Comparison of ENCODE assay signal across 10 mouse cellular contexts in the genomic region with DNA sequence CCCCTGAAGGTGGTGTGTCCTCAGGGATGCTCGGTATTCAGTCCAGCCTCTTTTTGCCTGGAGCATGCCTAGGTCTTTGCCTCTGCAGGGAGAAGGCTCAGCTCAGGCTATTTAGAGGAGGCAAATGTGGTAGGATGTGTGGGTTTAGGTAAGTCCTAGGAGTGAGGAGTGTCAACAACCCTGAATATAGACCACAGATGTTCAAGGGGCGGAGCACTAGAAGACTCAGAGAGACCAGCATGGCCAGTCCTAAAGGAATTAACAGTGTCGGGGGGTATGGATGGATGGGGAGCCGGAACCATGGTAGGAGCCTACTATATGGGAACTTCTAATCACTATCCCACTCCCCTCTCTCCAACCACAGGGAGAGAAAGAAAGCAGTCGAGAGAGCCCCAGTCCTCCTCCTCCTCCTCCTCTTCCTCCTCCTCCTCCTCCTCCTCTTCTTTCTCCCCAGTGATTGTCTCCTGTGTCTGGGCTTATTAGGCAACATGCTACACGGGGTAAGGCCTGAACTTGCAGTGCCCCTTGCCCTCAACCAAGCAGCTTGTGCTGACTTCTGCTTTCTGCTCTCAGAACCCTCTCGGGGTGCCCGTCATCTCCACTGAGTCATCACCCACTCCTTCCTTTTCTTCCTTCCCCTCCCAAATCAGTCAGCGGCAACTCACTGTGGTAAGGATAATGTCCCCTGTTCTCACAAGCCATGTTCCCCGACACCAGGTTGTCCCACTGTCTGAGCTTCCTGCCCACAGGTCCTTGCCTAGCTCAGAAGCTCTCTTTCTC.
DNase-seq lines count a peak whose midpoint lies in the region; ATAC-seq lines count a peak whose summit lies in the region.
"Had no signal": no experiment of that assay in that cellular context is flagged by ENCODE, and none has a peak within 500 bp of the region (broad histone marks: within the 10 kb centered on the region; RNA-seq: fewer than 3 reads in every experiment).

No protein-coding gene starts in this region.

- peak overlapping the region; percentile 0 to 87; a peak in 3 of 4 replicates for H3K27ac ChIP-seq in heart, embryonic 14.5 days (replicated peaks in 1 of 2; ENCODE audit: control insufficient read depth in 1 of 2, insufficient read depth in 1 of 2, low read depth in 2 of 2, low read length in 2 of 2)
- H3K27ac ChIP-seq: forebrain, embryonic 12.5 days had no signal

- no peaks in the 10 kb centered on the region for H3K36me3 ChIP-seq in heart, embryonic 14.5 days (ENCODE audit: control insufficient read depth, insufficient read depth, low read length)
- H3K36me3 ChIP-seq: forebrain, embryonic 12.5 days had no signal

- intact Hi-C loops in heart, postnatal 10 days (cut with DNase I): no loop called here

- 76% methylated on average over 9 of the region's 10 CpGs for WGBS in heart, embryonic 14.5 days

- no peak overlapping the region for H3K4me2 ChIP-seq in heart, embryonic 14.5 days (ENCODE audit: low read length)
- H3K4me2 ChIP-seq: forebrain, embryonic 12.5 days had no signal

- H3K4me3 ChIP-seq in heart, embryonic 14.5 days (ENCODE audit: control insufficient read depth in 1 of 2, insufficient read depth in 1 of 2, low read depth in 1 of 2, low read length in 2 of 2): no peak overlapping the region
- H3K4me3 ChIP-seq: forebrain, embryonic 12.5 days had no signal

- no peak overlapping the region for H3K9ac ChIP-seq in heart, embryonic 14.5 days (ENCODE audit: low read length)
- H3K9ac ChIP-seq: forebrain, embryonic 12.5 days had no signal

- ATAC-seq in heart, embryonic 14.5 days (ENCODE audit: insufficient number of reproducible peaks, insufficient read depth, low FRiP score, low read depth): no peak

- H3K27me3 ChIP-seq in heart, embryonic 14.5 days (ENCODE audit: control insufficient read depth, insufficient read depth, low read length): no peaks in the 10 kb centered on the region
- H3K27me3 ChIP-seq: forebrain, embryonic 12.5 days had no signal

- H3K9me3 ChIP-seq in heart, embryonic 14.5 days (ENCODE audit: control insufficient read depth, low read length): no peaks in the 10 kb centered on the region
- H3K9me3 ChIP-seq: forebrain, embryonic 12.5 days had no signal

- peaks cover 31 to 53% of the 10 kb centered on the region in 2 experiments for H3K4me1 ChIP-seq in heart, embryonic 14.5 days (ENCODE audit: control insufficient read depth in 2 of 2, insufficient read depth in 2 of 2, low read length in 2 of 2)
- H3K4me1 ChIP-seq: forebrain, embryonic 12.5 days had no signal

- peak; percentile 97 for DNase-seq in heart, adult 11 months
- DNase-seq in heart, postnatal 10 days: no peak
- DNase-seq in 3134 (ENCODE audit: extremely low read depth, insufficient read length, low spot score): peak; percentile 18
- peak; percentile 57 to 62 for DNase-seq in lung, postnatal 4 days
- no peak for DNase-seq in cerebellum, adult 8-10 months
- no peak for DNase-seq in yolk sac, embryonic 10.5 days (ENCODE audit: low spot score)
- DNase-seq in gastrocnemius, adult 18-20 months (ENCODE audit: low spot score): no peak
- DNase-seq: thymus, adult 2 months had no signal

Comparison
In these comparisons a context has a peak if more than half of its experiments do, and no peak if none do; other contexts are left out.
1. DNase-seq: peak in heart, adult 11 months (single experiment), 3134 (single experiment) and lung, postnatal 4 days (2 of 2); none in heart, postnatal 10 days (0 of 2), cerebellum, adult 8-10 months (single experiment), yolk sac, embryonic 10.5 days (single experiment) and gastrocnemius, adult 18-20 months (single experiment).